Mouse (Mus musculus) G1E (cell line): ENCODE data around the gene Jmy. TPM values are rescaled to one million over a fixed set of nuclear protein-coding genes. Genes with fewer than 3 reads are reported as not detected.

Experiments
- ATAC-seq: 2 replicates; pipeline ENCODE4 v1.8.0; 2016; ENCODE audit warnings: mild to moderate bottlenecking; ENCODE audit not compliant: insufficient number of reproducible peaks, poor library complexity, low FRiP score, severe bottlenecking; ENCODE audit errors: extremely low read depth
- DNase-seq: peaks from one replicate; pipeline ENCODE4 v3.0.0; 2012; ENCODE audit warnings: low spot score
- H3K27me3 ChIP-seq: 2 replicates; pipeline ENCODE4 v1.6.1; 2012; ENCODE audit warnings: mild to moderate bottlenecking, low read length, inconsistent platforms; ENCODE audit not compliant: insufficient read depth
- H3K36me3 ChIP-seq: replicated peaks from 2 replicates; pipeline ENCODE3; 2012; ENCODE audit warnings: mild to moderate bottlenecking, inconsistent platforms
- H3K4me1 ChIP-seq: 2 replicates; pipeline ENCODE4 v1.6.1; 2012; ENCODE audit warnings: low read depth, low read length, inconsistent platforms, mixed read lengths; ENCODE audit not compliant: insufficient read depth
- H3K4me3 ChIP-seq: 2 replicates; pipeline ENCODE4 v1.5.1; 2012; ENCODE audit warnings: low read depth, mild to moderate bottlenecking, inconsistent platforms, low read length, moderate library complexity, mixed read lengths
- H3K9me3 ChIP-seq: replicated peaks from 2 replicates; pipeline ENCODE4 v1.6.1; 2012; ENCODE audit warnings: inconsistent platforms
- CTCF ChIP-seq: IDR thresholded peaks from 2 replicates; pipeline ENCODE4 v1.5.1; 2012; ENCODE audit warnings: low read depth, low read length, inconsistent platforms, mixed read lengths
- GATA1 ChIP-seq: IDR thresholded peaks from 2 replicates; pipeline ENCODE4 v1.6.1; 2012; ENCODE audit warnings: borderline replicate concordance, low read length, inconsistent platforms, mixed read lengths
- GATA2 ChIP-seq: IDR thresholded peaks from 2 replicates; pipeline ENCODE4 v1.6.1; 2012; ENCODE audit warnings: low read depth, low read length, inconsistent platforms, borderline replicate concordance
- POLR2AphosphoS5 ChIP-seq: IDR thresholded peaks from 2 replicates; pipeline ENCODE4 v1.6.1; 2012; ENCODE audit warnings: low read depth, low read length, inconsistent platforms; ENCODE audit not compliant: insufficient replicate concordance
- TAL1 ChIP-seq: conservative IDR thresholded peaks from 2 replicates; pipeline ENCODE4 v1.6.1; 2012; ENCODE audit warnings: low read depth, low read length, inconsistent platforms, mixed read lengths
- polyA plus RNA-seq: library from polyadenylated mRNA; stranded (reverse); fragments of >175 nt; gene quantifications from 2 replicates; pipeline ENCODE4 v1.2.3, GENCODE M21; 2012
- total RNA-seq, 2 experiments: library from RNA; stranded (forward) in 1 of 2; stranded (reverse) in 1 of 2; fragments of 200-1000 nt in 1 of 2; fragments of >200 nt in 1 of 2; fragmentation: Nextera tagmentation in 1 of 2; gene quantifications; 2 replicates each; pipeline ENCODE4 v1.2.3; 2014 to 2017

The Jmy gene
- total RNA-seq (2014; fragmentation: Nextera tagmentation), result 41.3 and 44.1 TPM in 2 replicates
- 12.8 and 15.4 TPM in 2 replicates for total RNA-seq (2017)
- polyA plus RNA-seq, result 14.4 and 14.7 TPM in 2 replicates

DNA sequence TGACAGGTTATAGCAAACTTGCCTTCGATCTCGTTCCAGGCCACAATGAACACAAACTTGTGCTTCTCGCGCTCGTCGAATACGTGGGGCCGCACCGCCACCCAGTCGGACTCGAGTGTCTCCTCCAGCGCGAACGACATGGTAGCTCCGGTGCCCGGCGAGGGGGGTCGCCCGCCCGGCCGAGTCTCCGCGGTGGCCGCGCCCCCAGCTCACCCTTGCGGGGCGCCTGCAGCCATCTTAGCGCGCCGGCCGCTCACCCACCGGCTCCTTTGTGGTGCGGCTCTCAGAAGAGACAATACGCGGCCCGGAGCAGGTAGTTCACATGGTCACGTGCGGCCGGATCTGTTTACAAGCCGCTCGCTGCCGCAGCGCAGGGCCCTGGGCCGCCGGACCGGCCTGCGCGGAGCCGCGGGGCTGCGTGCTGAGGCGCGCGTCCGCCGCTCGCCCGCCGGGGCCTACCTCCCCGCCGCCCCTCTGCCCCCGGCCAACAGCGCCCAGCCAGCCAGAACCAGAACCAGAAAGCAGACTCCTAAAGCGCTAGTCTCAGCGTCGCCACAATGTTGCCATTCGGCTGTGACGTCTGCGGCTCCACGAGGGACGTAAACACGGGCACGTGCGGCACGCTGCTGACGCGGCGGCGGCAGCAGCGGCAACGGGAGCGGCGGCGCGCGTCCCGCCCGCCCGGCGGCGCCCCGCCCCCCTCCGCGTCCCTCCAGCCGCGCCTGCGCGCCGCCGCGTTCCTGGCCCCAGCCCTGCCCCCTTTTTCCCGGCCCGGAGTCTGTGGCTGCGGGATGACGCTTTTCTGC is at the start of gene Jmy:
Jmy (minus strand) TSS at position 642 of the 806 bp plus-strand sequence.
- H3K9me3 ChIP-seq, result no peaks in the 10 kb centered on the region
- H3K4me1 ChIP-seq, result peaks cover 31% of the 10 kb centered on the region
- no peak for TF ChIP-seq CTCF
- no peak for TF ChIP-seq POLR2AphosphoS5
- no peak for TF ChIP-seq GATA1
- no peak for TF ChIP-seq TAL1
- TF ChIP-seq GATA2, result no peak
- no peaks in the 10 kb centered on the region for H3K27me3 ChIP-seq
- peak within 1 kb of the TSS; percentile 92 for H3K4me3 ChIP-seq
- ATAC-seq, result peak; percentile 47
- peak; percentile 79 for DNase-seq
- H3K36me3 ChIP-seq, result peaks cover 18% of the 10 kb centered on the region

DNA sequence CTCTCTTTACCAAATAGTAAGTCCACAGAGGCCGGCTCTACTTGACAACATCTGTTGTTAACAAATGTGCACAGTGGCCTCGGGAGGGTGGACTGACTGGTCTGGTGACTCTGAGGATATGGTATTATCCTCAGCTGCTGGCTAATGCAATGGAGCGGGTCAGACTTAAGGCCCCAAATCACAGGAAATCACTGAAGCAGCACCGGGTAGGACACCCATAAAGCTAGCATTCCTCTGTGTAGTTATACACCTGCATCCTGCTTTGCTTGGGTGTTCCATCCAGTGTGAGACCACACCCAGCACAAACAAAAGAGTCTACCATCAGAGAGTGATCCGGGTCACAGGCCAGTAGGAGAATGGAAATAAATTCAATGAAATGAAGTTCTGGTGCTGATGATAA is 48.0 kb upstream of the Jmy start:
- Histone ChIP-seq H3K27me3 (peaks cover 24% of the 10 kb centered on the region), H3K36me3 (no peaks in the 10 kb centered on the region), H3K4me3 (no peak overlapping the region), H3K4me1 (no peaks in the 10 kb centered on the region; the same call in 1 of the 2 replicates), H3K9me3 (no peaks in the 10 kb centered on the region)
- TF ChIP-seq POLR2AphosphoS5, result no peak
- TF ChIP-seq CTCF, result no peak
- no peak for TF ChIP-seq GATA1
- TF ChIP-seq TAL1, result no peak
- no peak for TF ChIP-seq GATA2
- no peak for DNase-seq
- no peak for ATAC-seq

DNA sequence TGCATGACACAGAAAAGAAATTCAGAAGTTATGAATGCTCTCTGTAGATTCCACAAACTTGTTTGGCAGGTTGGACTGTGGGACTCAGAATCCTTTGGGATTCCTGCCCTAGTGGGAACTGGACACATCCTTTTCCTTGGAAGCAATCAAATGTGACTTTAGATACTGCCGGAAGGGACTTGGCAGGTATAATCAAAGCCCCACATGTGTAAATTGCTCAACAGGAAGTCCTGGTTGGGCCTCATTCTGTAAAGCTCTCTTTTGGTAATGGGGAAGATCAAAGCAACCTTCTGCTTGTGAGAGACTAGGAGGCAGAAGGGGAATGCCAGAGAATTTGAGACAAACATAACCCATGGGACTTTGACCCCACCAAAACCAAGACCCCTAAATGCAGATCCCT is 46.4 kb upstream of the Jmy start:
- Histone ChIP-seq H3K4me1 (no peaks in the 10 kb centered on the region; the same call in 1 of the 2 replicates), H3K27me3 (peaks cover 19% of the 10 kb centered on the region), H3K4me3 (no peak overlapping the region), H3K36me3 (no peaks in the 10 kb centered on the region), H3K9me3 (no peaks in the 10 kb centered on the region)
- DNase-seq, result no peak
- ATAC-seq, result no peak
- TF ChIP-seq GATA1 (no peak), GATA2 (no peak), TAL1 (no peak), POLR2AphosphoS5 (no peak), CTCF (no peak)

DNA sequence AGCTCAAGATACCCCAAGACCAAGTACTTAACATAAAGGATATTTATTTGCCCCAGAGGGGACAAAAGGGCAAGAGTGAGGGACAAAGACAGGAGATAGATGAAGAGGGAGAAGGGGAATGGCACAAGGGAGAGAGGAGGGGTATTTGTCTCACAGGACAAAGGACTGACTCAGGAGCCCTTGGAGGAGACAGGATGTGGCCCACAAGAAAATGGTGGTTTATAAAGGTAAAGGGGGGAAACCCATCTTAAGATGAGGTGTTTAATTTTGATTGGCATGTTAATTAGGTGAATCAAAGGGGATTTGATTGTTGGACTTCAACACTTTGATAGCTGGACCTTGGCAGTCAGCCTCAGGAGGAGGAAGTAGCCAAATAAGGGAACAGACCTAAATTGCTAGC is 44.7 kb upstream of the Jmy start:
- ATAC-seq (no peak), DNase-seq (no peak)
- no peaks in the 10 kb centered on the region for H3K9me3 ChIP-seq
- H3K27me3 ChIP-seq, result peaks cover 10% of the 10 kb centered on the region
- TF ChIP-seq TAL1, result no peak
- no peak for TF ChIP-seq POLR2AphosphoS5
- TF ChIP-seq GATA2, result no peak
- no peak for TF ChIP-seq GATA1
- no peak for TF ChIP-seq CTCF
- H3K4me3 ChIP-seq, result no peak overlapping the region
- no peaks in the 10 kb centered on the region for H3K36me3 ChIP-seq
- H3K4me1 ChIP-seq, result no peaks in the 10 kb centered on the region; the same call in 1 of the 2 replicates

DNA sequence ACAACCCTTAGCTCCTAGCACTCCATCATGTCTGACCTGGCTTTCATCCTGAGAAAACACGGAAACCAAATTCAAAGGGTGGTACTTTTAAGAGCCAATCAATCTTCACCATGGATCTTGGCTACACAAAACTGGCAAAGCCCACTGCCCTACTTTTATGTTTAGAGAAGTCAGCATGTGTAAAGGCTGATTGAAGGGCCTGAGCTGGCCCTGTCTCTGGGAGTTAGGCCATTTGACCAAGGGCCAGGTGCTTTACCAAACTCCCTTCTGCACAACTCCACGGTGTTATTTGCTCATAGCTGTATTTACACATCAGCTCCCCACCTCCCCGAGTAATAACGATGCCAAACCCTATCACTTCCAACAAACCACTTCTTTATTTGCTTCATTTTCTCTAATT is 39.7 kb upstream of the Jmy start:
- DNase-seq, result no peak
- Histone ChIP-seq H3K4me1 (no peaks in the 10 kb centered on the region), H3K9me3 (0 out of 2 replicates have a peak, but pooled peaks cover under 1% of the 10 kb centered on the region), H3K4me3 (no peak overlapping the region), H3K36me3 (no peaks in the 10 kb centered on the region), H3K27me3 (peaks cover 6% of the 10 kb centered on the region)
- TF ChIP-seq TAL1, result no peak
- no peak for TF ChIP-seq GATA1
- TF ChIP-seq POLR2AphosphoS5, result no peak
- TF ChIP-seq CTCF, result no peak
- no peak for TF ChIP-seq GATA2
- ATAC-seq, result no peak

DNA sequence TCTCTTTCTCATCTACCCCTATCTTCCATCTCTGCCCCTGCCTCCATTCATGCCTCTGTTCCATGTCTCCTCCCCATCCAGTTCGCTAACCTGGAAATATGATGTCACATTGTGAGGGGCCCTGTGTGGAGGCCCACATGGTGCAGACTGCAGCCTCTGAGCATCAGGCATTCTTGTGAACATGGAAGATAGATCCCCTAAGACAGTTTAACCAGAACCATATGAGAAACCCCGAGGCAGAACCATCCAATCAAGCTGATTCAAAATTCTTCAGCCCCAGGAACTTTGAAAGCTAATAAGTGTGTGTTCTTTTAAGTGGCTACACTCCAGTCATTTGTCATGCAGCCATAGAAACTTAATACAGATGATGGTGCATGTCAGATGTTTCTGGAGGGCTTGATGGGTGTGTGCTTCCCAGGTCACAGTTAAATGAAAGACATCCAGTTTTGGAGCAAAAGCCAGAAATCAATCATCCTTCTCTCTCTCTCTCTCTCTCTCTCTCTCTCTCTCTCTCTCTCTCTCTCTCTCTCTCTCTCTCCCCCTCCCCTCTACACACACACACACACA is 19.2 kb upstream of the Jmy start:
- Histone ChIP-seq H3K9me3 (no peaks in the 10 kb centered on the region), H3K4me3 (no peak overlapping the region), H3K36me3 (no peaks in the 10 kb centered on the region), H3K27me3 (peaks cover 19% of the 10 kb centered on the region), H3K4me1 (no peaks in the 10 kb centered on the region)
- no peak for DNase-seq
- no peak for ATAC-seq
- TF ChIP-seq CTCF (no peak), POLR2AphosphoS5 (no peak), GATA1 (no peak), GATA2 (no peak), TAL1 (no peak)
